Mouse (Mus musculus): Measurements from ENCODE around the gene Ifitm10. TPM values are rescaled to one million over a fixed set of nuclear protein-coding genes. Genes with fewer than 3 reads are reported as not detected.
A peak's percentile ranks its signal among the peaks of the same experiment; 100 is the strongest.
"Not testable (repeated sequence)": the region's sequence is repeated elsewhere in the genome, so short reads cannot be mapped to it uniquely, and the experiment has no call there.

The Ifitm10 gene
- polyA plus RNA-seq, 1 experiment from 2014 or later: 0.40 TPM

DNA sequence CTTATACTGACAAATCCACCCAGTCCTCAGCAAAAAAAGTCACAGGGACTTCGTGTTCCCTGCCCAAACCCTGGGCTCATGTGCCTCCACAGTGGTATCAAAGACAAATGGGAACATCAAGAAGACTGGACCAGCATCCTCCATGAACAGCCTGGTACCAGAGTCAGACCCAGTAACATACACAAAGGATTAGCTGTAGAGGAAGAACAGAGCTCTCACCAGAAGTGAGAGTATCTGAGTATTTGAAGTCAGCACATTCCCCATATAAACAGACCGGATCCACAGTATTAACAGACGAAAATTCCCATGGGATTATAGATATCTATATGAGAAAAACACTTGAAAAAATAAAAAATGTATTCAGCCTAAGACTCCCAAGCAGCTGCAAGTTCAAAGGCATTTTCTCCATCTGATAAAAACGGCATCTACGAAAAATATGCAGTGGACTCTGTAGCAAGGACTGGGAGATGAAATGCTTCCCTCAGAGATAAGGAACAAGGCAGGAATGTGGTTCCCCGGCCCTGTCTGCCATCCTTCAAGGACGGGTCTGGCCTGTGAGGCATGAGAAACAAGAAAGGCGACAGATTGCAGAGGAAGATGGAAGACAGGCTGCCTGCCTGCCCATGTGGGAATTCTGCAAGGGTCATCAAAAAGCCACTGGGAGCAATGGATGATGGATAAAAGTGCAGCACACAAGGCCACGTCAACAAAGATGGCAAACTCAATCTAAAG is 46.7 kb downstream of the Ifitm10 start:
- DNase-seq (ENCODE audit: low spot score, missing footprints) (peak; percentile 14), ATAC-seq (ENCODE audit: low FRiP score) (no peak)
- Histone ChIP-seq H3K4me1 (ENCODE audit: control insufficient read depth, insufficient read depth, low read length) (no peaks in the 10 kb centered on the region), H3K27ac (ENCODE audit: low read depth, low read length) (no peak overlapping the region), H3K4me3 (ENCODE audit: low read depth, low read length) (no peak overlapping the region), H3K9ac (ENCODE audit: low read length) (no peak overlapping the region), H3K27me3 (ENCODE audit: control insufficient read depth, insufficient read depth, low read length) (no peaks in the 10 kb centered on the region), H3K36me3 (ENCODE audit: control insufficient read depth, insufficient read depth, low read length) (no peaks in the 10 kb centered on the region), H3K4me2 (no peak overlapping the region), H3K9me3 (ENCODE audit: control insufficient read depth, low read length) (no peaks in the 10 kb centered on the region)
- 75% methylated on average over 9 of the region's 9 CpGs for WGBS

DNA sequence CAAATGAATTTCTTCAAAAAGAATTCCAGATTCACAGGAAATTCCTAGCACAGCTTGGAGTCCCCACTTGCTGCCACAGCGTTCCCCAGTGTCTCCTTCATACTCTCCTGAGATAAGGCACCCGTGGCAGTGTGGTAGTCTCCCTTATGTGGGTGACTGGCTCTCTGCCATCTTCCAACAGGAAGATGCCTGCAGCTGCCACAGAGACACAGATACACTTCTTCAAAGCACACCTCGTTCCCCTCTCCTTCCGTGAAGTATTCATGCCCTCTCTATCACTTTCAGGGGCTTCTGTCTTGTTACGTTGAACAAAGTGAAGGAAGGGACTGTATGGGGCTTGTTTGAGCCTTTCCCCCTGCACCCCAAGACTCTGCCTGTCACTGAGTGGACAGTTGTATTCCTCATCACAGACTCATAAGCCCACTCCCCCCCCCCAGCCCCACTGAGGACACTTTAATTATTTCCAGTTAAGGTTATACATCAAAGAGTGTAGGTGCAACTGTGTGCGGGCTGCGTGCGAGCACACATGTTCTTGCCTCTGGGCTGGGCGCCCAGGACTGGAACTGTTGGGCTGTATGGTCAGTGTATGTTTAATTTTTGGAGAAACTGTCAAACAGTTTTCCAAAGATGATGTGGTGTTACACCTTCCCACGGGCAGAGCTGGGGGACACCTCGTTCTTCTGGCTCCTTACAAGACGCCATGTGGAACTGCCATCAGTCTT is 50.0 kb downstream of the Ifitm10 start:
- WGBS: 89% methylated on average over 12 of the region's 12 CpGs
- no peaks in the 10 kb centered on the region for H3K4me1 ChIP-seq (ENCODE audit: control insufficient read depth, insufficient read depth, low read length)
- H3K36me3 ChIP-seq (ENCODE audit: control insufficient read depth, insufficient read depth, low read length): no peaks in the 10 kb centered on the region
- no peaks in the 10 kb centered on the region for H3K9me3 ChIP-seq (ENCODE audit: control insufficient read depth, low read length)
- no peak overlapping the region for H3K4me3 ChIP-seq (ENCODE audit: low read depth, low read length)
- ATAC-seq (ENCODE audit: low FRiP score) (no peak), DNase-seq (ENCODE audit: low spot score, missing footprints) (peak; percentile 67)
- no peak overlapping the region for H3K27ac ChIP-seq (ENCODE audit: low read depth, low read length)
- no peak overlapping the region for H3K9ac ChIP-seq (ENCODE audit: low read length)
- H3K4me2 ChIP-seq: no peak overlapping the region
- H3K27me3 ChIP-seq (ENCODE audit: control insufficient read depth, insufficient read depth, low read length): no peaks in the 10 kb centered on the region

DNA sequence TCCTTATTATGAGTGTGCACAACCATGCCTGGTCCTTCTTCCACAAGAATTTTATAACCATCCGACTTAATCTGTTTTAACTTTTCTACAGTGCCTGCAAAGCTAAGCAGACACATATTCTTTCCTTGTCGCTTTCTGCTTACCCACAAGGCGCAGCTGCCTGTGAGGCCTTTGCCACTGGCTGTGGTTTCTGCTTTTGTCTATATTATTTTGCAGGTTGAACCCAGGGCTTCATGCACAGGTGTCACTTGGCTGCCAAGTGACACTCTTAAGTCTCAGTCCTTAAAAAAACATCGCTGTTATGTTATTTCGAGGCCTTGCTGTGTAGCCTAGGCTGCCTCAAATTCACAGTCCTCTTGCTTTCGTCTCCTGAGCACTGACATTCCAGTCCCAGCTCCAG is 50.9 kb downstream of the Ifitm10 start:
- H3K36me3 ChIP-seq (ENCODE audit: control insufficient read depth, insufficient read depth, low read length): no peaks in the 10 kb centered on the region
- no peak overlapping the region for H3K27ac ChIP-seq (ENCODE audit: low read depth, low read length)
- 86% methylated on average over 6 of the region's 6 CpGs for WGBS
- H3K27me3 ChIP-seq (ENCODE audit: control insufficient read depth, insufficient read depth, low read length): no peaks in the 10 kb centered on the region
- ATAC-seq (ENCODE audit: low FRiP score) (no peak), DNase-seq (ENCODE audit: low spot score, missing footprints) (no peak)
- no peaks in the 10 kb centered on the region for H3K9me3 ChIP-seq (ENCODE audit: control insufficient read depth, low read length)
- H3K4me1 ChIP-seq (ENCODE audit: control insufficient read depth, insufficient read depth, low read length): no peaks in the 10 kb centered on the region
- H3K4me3 ChIP-seq (ENCODE audit: low read depth, low read length): no peak overlapping the region
- no peak overlapping the region for H3K9ac ChIP-seq (ENCODE audit: low read length)
- H3K4me2 ChIP-seq: no peak overlapping the region

DNA sequence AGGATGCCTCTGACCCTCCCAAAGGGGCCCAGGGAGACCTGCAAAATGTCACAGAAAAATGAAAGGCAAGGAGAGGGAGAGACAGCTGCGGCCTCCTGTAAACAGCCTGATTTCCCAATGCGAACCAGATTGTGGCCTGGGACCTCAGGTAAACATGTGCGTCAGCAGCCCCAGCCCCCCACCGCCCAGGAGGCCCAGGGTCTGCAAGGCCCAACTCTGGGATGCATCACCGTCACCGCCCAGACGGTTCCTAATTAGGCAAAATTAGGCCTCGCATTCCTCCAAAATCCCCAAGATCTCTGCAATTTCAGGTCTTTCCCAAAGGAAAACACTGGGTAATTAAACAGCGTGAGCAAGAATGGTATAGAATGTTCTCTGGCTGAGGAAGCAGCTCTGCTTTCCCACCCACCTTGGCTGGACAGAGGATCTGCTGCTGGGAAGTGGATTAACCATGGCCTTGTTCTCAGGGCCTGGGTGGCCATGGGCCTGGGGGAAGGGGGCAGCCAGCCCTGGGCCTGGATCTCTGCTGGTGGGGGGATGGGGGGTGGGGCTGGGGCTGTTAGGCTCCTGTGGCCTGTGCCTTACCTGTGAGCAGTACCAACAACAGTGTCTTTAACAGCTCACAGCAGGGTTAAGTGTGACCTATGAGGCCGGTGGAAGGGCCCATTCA is 51.8 kb downstream of the Ifitm10 start:
- H3K36me3 ChIP-seq (ENCODE audit: control insufficient read depth, insufficient read depth, low read length); H3K4me2 ChIP-seq; H3K4me3 ChIP-seq (ENCODE audit: low read depth, low read length); H3K27me3 ChIP-seq (ENCODE audit: control insufficient read depth, insufficient read depth, low read length); ATAC-seq (ENCODE audit: low FRiP score); H3K4me1 ChIP-seq (ENCODE audit: control insufficient read depth, insufficient read depth, low read length); DNase-seq (ENCODE audit: low spot score, missing footprints); H3K27ac ChIP-seq (ENCODE audit: low read depth, low read length); H3K9me3 ChIP-seq (ENCODE audit: control insufficient read depth, low read length); H3K9ac ChIP-seq (ENCODE audit: low read length): not testable (repeated sequence)
- 54% methylated on average over 4 of the region's 10 CpGs for WGBS

DNA sequence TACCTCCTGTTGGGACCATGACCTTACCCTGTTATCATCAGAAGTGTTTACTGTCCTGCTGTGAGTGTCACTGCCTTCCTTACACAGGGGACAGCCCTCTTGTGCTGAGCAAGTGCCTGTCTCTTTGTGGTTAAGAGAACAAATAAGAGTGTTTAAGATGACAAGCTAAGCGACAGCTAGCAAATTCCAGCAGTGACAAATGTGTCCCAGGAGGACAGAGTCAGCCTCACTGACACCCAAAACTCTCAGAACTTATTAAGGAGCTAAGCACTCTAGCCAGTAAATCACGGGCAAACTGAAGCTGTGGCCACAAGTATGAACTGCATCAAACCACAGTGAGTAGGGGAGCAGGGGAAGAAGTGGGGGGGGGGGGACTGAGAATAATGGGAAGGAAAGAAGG is 52.6 kb downstream of the Ifitm10 start:
- Histone ChIP-seq H3K4me1 (ENCODE audit: control insufficient read depth, insufficient read depth, low read length) (no peaks in the 10 kb centered on the region), H3K27ac (ENCODE audit: low read depth, low read length) (no peak overlapping the region), H3K4me2 (no peak overlapping the region), H3K4me3 (ENCODE audit: low read depth, low read length) (no peak overlapping the region), H3K9me3 (ENCODE audit: control insufficient read depth, low read length) (no peaks in the 10 kb centered on the region), H3K9ac (ENCODE audit: low read length) (no peak overlapping the region), H3K27me3 (ENCODE audit: control insufficient read depth, insufficient read depth, low read length) (no peaks in the 10 kb centered on the region), H3K36me3 (ENCODE audit: control insufficient read depth, insufficient read depth, low read length) (no peaks in the 10 kb centered on the region)
- ATAC-seq (ENCODE audit: low FRiP score) (no peak), DNase-seq (ENCODE audit: low spot score, missing footprints) (peak; percentile 82)
- 40% methylated on average over 2 of the region's 2 CpGs for WGBS

DNA sequence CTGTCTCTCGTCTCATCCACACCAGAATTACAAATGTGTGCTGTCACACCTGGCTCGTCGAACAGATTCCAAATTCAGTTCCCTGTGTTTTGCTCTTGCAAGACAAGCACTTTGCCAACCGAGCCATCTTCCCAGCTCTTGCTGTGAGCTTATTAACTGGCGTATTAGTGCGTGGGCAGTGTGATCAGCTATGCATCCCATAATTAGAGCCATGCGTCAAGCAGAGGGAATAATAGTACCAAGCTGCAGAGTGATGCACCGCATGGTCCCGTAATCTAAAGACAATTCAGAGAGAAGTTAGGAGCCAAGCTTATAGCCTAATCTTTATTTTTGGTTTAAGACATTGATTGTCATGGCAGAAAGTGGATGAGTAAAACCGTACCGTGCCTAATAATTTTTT is 54.4 kb downstream of the Ifitm10 start:
- Histone ChIP-seq H3K9ac (ENCODE audit: low read length) (no peak overlapping the region), H3K27ac (ENCODE audit: low read depth, low read length) (no peak overlapping the region), H3K4me1 (ENCODE audit: control insufficient read depth, insufficient read depth, low read length) (0 out of 2 replicates have a peak, but pooled peaks cover 6% of the 10 kb centered on the region), H3K27me3 (ENCODE audit: control insufficient read depth, insufficient read depth, low read length) (no peaks in the 10 kb centered on the region), H3K9me3 (ENCODE audit: control insufficient read depth, low read length) (no peaks in the 10 kb centered on the region), H3K4me2 (no peak overlapping the region), H3K36me3 (ENCODE audit: control insufficient read depth, insufficient read depth, low read length) (no peaks in the 10 kb centered on the region), H3K4me3 (ENCODE audit: low read depth, low read length) (no peak overlapping the region)
- DNase-seq (ENCODE audit: low spot score, missing footprints) (peak; percentile 59), ATAC-seq (ENCODE audit: low FRiP score) (no peak)
- 90% methylated on average over 11 of the region's 11 CpGs for WGBS

DNA sequence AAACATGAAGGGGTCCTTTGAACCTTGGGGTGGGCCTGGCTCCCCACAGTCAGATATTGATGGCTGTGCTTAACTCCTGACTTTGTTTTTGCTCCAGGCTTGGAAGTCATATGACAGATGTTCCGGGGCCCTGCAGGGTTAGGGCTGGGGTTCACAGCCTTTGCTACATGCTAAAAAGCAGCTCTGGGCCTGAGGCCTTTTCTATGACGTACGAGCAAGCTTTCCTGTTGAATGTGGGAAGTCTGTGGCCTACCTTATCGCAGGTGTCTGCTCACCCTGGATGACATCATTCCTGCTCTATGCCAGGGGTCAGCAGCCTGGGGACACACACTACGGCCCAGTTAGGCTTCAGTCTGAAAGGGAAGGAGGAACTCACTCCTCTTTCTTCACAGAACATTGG is 56.3 kb downstream of the Ifitm10 start:
- Histone ChIP-seq H3K36me3 (ENCODE audit: control insufficient read depth, insufficient read depth, low read length) (no peaks in the 10 kb centered on the region), H3K27ac (ENCODE audit: low read depth, low read length) (no peak overlapping the region), H3K4me2 (no peak overlapping the region), H3K27me3 (ENCODE audit: control insufficient read depth, insufficient read depth, low read length) (no peaks in the 10 kb centered on the region), H3K9me3 (ENCODE audit: control insufficient read depth, low read length) (no peaks in the 10 kb centered on the region), H3K9ac (ENCODE audit: low read length) (no peak overlapping the region), H3K4me1 (ENCODE audit: control insufficient read depth, insufficient read depth, low read length) (0 out of 2 replicates have a peak, but pooled peaks cover 6% of the 10 kb centered on the region), H3K4me3 (ENCODE audit: low read depth, low read length) (no peak overlapping the region)
- ATAC-seq (ENCODE audit: low FRiP score) (no peak), DNase-seq (ENCODE audit: low spot score, missing footprints) (peak; percentile 67)
- WGBS: 80% methylated on average over 5 of the region's 5 CpGs

DNA sequence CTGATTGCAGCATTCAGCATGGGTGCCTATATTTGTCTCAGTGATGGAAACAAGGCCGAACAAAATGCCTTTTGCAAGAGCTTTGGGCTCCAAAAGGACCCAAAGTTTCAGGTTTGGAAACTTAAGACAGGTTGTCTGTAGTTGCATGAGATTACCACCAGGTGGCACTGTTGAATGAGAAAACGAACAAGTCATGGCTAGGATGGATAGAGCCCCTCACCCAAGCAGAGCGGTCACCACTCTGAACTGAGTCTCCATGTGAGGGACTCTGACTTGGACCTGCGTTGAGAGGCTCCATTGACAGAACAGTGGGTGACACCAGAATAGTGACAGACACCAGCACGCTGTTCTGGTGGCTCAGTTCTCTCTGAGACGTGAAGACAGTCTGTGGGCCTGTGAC is 57.0 kb downstream of the Ifitm10 start:
- no peak overlapping the region for H3K27ac ChIP-seq (ENCODE audit: low read depth, low read length)
- WGBS: 51% methylated on average over 6 of the region's 6 CpGs
- H3K4me2 ChIP-seq: no peak overlapping the region
- no peaks in the 10 kb centered on the region for H3K36me3 ChIP-seq (ENCODE audit: control insufficient read depth, insufficient read depth, low read length)
- H3K27me3 ChIP-seq (ENCODE audit: control insufficient read depth, insufficient read depth, low read length): no peaks in the 10 kb centered on the region
- ATAC-seq (ENCODE audit: low FRiP score) (0 out of 2 replicates have a peak, but pooled peaks have one; percentile 54), DNase-seq (ENCODE audit: low spot score, missing footprints) (peak; percentile 92)
- H3K4me1 ChIP-seq (ENCODE audit: control insufficient read depth, insufficient read depth, low read length): 0 out of 2 replicates have a peak, but pooled peaks cover 6% of the 10 kb centered on the region
- no peak overlapping the region for H3K9ac ChIP-seq (ENCODE audit: low read length)
- H3K9me3 ChIP-seq (ENCODE audit: control insufficient read depth, low read length): no peaks in the 10 kb centered on the region
- no peak overlapping the region for H3K4me3 ChIP-seq (ENCODE audit: low read depth, low read length)
